Mouse (Mus musculus): ENCODE measurements around the gene Sox9.

Gene Sox9

DNA sequence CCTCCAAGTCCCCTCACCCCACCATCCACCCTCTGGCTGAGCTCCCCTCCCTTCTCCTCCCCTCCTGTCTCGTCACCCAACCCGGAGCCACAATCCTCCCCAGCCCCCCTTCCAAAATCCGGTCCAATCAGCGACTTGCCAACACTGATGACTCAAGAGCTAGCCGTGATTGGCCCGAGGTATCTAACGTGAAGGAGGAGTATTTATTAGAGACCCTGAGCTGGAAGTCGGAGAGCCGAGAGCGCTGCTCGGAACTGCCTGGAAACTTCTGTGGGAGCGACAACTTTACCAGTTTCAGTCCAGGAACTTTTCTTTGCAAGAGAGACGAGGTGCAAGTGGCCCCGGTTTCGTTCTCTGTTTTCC is at the start of gene Sox9:
Sox9 (plus strand) TSS at position 231 of the 363 bp plus-strand sequence.
- DNase-seq (ENCODE audit: low read depth), result peak; percentile 4

DNA sequence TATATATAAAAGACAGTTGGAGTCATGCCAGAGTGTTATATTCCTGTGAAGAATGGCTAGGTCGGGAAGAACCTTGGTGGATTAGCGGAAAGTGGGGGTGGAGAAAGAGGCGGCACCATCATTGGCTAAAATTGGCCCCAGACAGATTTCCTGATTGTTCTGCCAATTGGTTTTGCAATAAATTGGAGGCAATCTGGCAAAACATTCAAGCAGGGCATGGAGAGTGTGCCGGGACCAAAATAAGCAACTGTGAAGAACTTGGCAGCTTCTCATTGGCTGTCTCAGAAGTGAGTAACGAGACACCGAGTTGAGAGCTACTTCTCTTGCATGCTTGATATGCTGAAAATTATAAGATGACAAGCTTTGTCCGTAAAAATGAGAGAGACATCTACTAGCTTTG is 49.6 kb upstream of the Sox9 start:
- DNase-seq (ENCODE audit: low read depth), result no peak

DNA sequence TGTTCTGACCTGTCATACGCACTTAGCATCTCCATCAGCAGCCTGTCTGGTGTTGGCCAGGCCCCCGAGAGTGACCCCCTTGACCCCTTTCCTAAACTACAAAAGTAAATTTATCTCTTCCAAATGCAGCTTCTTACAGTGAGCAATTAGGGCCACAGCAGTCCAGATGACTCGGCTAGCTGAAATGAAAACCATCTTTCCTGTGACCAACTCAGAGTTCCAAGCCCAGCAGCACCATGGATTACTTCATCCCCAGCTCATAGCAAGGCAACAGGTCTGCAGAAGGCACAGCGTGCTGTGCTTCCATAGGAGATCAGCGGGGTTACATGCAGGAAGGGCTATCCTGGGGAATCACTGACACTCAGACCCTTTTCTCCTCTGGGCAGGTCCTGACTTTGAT is 45.0 kb upstream of the Sox9 start:
- no peak for DNase-seq (ENCODE audit: low read depth)

DNA sequence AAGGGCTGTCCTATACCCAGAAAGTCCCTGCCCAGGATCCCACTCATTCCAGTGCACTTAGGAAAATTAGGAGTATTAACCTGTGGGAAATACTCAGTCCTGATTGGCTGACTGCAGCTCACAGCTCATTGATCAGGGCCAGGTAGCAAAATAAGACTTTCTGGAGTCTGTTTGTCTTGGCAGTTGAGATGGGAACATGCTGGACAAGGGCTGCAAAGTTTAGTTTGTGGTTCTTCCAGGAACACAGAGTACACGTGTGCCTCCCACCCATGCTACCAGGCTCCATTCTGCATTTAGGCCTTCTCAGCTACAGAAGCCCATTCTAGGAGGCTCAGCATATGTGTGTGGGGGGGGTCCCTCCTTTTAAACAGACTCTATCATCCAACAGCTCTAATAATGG is 42.3 kb upstream of the Sox9 start:
- no peak for DNase-seq (ENCODE audit: low read depth)

GRCm38 (mm10) chr11:112756516-112756915 is 25.5 kb upstream of the Sox9 start:
- DNase-seq (ENCODE audit: low read depth), result no peak

GRCm38 (mm10) chr11:112758056-112758455 is 24.0 kb upstream of the Sox9 start:
- DNase-seq (ENCODE audit: low read depth), result no peak

DNA sequence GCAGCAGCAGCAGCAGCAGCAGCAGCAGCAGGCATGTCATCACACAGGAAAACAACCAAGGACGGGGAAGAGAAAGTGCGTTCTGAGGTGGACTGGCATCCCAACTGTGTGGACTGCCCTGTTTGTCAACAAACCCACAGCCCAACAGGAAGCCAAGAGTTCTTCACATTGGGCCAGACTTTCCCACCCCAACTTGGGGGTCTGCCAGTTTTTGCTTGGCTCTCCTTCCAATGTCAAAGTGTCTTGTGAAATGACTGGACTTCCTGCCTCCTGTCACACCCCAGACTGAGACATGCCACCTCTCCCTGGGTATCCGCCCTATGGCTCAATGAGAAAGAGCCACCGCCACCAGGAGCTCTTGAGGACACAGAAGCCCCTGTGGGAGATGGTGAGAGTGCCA is 15.1 kb upstream of the Sox9 start:
- DNase-seq (ENCODE audit: low read depth), result no peak

GRCm38 (mm10) chr11:112767531-112768041 is 14.4 kb upstream of the Sox9 start:
- no peak for DNase-seq (ENCODE audit: low read depth)

DNA sequence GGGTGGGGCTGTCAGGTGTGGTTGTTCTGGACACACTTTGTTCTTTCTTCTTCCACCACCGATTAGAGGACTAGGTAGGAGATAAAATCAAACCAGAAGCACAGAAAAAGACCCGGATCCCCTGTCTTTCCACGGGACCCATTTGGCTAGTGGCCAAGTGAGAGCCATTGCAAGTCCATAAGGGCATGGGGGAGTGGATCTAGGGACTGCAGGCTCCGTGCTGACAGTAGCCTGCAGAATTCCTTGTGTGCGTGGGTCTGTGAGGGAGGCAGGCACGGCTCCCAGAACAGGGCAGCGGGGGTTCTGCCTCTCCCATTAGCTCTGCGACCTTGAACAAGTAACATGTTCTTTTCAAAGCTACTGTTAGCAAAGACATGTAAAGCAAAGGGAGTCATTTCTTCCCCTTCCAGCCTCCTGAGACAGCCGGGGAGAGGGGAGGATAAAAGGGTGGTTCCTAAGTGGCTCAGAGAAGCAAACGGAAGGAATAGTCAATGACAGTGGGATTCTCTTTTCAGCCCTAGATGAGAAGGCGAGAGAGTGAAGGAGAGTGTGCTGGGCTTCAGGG is 9.2 kb upstream of the Sox9 start:
- DNase-seq (ENCODE audit: low read depth), result no peak

- no peak for DNase-seq (ENCODE audit: low read depth)
Measured at GRCm38 (mm10) chr11:112779762-112780161, 2.3 kb upstream of the Sox9 start.

DNA sequence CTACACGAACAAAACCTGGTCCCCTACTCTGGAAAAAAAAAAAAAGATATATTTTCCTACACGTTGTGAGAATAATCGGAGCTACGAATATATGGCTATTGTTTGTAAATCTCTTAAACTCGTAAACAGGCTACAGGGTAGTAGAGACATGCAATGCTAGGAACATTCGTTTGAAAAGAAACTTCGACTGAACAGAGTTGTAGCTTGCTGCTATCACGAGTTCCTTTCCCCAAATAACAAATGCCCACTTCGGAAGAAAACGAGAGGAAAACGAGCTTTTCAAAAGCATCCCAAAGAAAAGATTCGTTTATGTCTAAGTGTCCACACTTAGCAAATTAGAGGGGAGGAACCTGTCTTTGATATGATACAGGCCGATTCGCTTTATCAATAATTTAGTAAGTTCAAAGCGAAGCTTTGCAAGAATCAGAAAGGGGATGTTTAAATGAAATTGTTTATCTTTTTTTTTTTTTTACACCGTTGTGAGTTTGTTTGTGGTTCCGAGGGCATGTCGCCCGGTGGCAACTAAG is 1.6 kb upstream of the Sox9 start:
- peak; percentile 3 for DNase-seq (ENCODE audit: low read depth)

- DNase-seq (ENCODE audit: low read depth), result peak; percentile 3
Measured at GRCm38 (mm10) chr11:112781035-112781911, 751 bp upstream of the Sox9 start.

GRCm38 (mm10) chr11:112782357-112783121 is 515 bp downstream of the Sox9 start:
- DNase-seq (ENCODE audit: low read depth), result no peak

DNA sequence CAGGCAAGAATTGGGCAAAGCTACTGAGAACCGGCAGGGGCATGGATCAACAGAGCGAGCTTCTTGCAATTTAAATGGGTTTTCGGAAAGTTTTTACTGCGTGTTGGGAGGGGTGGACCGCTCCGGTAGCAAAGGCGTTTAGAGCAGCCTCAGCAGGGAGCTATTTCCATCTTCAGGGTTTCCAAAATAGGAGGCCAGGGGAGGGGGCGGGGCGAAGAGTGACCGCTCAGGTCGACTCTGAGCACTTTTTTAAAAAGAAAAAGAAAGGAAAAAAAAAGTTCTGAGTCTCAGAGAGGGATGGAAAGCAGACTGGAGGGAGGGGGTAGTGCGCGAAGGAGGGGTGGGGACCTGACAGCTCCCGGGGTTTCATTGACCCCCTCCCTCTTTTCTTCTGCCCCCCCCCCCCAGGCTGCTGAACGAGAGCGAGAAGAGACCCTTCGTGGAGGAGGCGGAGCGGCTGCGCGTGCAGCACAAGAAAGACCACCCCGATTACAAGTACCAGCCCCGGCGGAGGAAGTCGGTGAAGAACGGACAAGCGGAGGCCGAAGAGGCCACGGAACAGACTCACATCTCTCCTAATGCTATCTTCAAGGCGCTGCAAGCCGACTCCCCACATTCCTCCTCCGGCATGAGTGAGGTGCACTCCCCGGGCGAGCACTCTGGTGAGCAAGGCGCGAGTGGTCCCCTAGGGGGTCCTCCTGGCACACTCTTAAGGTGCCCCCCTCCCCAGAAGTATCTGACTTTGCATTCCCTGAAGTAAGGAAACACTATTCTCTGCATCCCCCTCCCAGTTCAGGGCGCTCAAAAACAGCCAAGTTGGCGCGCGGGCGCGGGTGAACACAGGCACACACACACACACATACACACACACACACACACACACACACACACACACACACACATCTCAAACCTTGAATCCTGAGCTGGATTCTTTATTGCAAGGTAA is 1.6 kb downstream of the Sox9 start:
- DNase-seq (ENCODE audit: low read depth), result no peak

- DNase-seq (ENCODE audit: low read depth), result no peak
Measured at GRCm38 (mm10) chr11:112784347-112784902, 2.4 kb downstream of the Sox9 start.

- DNase-seq (ENCODE audit: low read depth), result no peak
Measured at GRCm38 (mm10) chr11:112784903-112785381, 2.9 kb downstream of the Sox9 start.

- no peak for DNase-seq (ENCODE audit: low read depth)
Measured at GRCm38 (mm10) chr11:112785581-112785980, 3.6 kb downstream of the Sox9 start.

DNA sequence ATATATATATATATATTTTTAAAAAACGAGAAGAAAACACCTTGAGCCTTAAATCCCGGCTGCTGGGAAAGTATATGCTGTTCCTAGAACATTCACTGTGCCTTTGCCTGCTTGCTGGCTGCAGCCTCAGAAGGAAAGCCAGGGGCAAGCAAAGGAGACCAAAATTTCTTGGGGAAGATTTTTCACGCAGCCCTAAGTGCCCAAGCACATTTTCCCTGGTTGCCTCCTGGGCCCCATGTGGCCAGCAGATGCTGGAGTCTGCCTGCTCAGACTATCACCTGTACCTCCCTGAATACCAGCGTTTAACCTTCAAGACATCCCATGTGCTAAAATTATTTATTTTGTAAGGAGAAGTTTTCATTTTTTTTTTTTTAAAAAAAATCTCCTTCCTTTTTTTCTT is 4.4 kb downstream of the Sox9 start:
- DNase-seq (ENCODE audit: low read depth), result no peak

GRCm38 (mm10) chr11:112788296-112788695 is 6.3 kb downstream of the Sox9 start:
- no peak for DNase-seq (ENCODE audit: low read depth)

GRCm38 (mm10) chr11:112796379-112796778 is 14.4 kb downstream of the Sox9 start:
- DNase-seq (ENCODE audit: low read depth), result no peak

- no peak for DNase-seq (ENCODE audit: low read depth)
Measured at GRCm38 (mm10) chr11:112798831-112799382, 16.9 kb downstream of the Sox9 start.

Data from induced T-regulatory cell, adult 2 months (primary cell).